Mouse (Mus musculus): ENCODE measurements around the gene Mgat5b. TPM values are rescaled to one million over a fixed set of nuclear protein-coding genes. Genes with fewer than 3 reads are reported as not detected.
"Not testable (repeated sequence)": the region's sequence is repeated elsewhere in the genome, so short reads cannot be mapped to it uniquely, and the experiment has no call there.

Mgat5b gene
- polyA plus RNA-seq, 1 experiment from 2014 or later, result 18.5 TPM

- no peak for ATAC-seq
- no peak overlapping the region for H3K27ac ChIP-seq
- H3K9ac ChIP-seq, result no peak overlapping the region
- no peak overlapping the region for H3K4me3 ChIP-seq
- H3K27me3 ChIP-seq, result peaks cover 6% of the 10 kb centered on the region; the same call in 1 of the 2 replicates
- 53% methylated on average over 5 of the region's 5 CpGs for WGBS
- peaks cover 8% of the 10 kb centered on the region; the same call in 1 of the 2 replicates for H3K4me1 ChIP-seq
- no peaks in the 10 kb centered on the region for H3K9me3 ChIP-seq (replicated peaks)
- H3K4me2 ChIP-seq, result no peak overlapping the region
- no peaks in the 10 kb centered on the region for H3K36me3 ChIP-seq (ENCODE audit: poor library complexity, severe bottlenecking)
These were observed 31.5 kb upstream of the Mgat5b start for GRCm38 (mm10) chr11:116887136-116887535.

DNA sequence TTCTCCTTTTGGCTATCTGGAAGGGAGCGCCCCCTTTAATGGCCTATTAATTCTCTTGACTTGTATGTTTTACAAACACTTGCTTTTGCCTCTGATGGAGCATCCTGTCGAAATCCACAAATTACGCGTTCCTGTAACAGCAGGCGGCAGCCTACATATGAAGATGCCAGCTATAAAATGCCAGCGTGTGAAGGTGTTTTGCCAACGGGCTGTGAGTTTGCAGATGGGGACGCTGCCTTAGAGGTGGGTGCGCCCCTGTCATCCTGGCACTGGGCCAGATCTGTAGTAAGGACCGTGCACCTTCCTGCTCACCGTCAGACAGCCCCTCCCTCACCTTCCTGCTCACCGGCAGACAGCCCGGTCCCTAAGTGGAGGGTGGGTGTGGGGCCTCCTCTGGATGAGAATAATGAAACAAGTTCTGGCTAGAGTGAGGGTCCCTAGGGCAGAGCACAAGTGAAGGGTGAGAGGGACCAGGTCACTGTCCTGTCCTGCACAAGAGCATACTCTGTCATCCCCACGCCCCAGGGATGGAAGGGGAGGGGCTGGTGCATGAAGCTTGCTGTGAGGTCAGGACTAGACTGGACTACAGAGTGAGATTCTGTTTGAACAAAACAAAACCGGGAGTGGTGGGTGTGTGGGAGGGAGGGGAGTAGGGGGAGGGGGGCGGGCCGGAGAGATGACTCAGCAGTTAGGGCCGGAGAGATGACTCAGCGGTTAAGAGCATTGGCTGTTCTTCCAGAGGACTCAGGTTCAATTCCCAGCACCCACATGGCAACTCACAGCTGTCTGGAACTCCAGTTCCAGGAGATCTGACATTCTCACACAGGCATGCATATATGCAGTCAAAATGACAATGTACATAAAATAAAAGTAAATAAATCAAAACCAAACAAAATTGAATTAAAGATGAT, 24.9 kb upstream of the Mgat5b start:
- no peak overlapping the region for H3K27ac ChIP-seq
- no peak for ATAC-seq
- H3K4me2 ChIP-seq, result no peak overlapping the region
- no peaks in the 10 kb centered on the region for H3K36me3 ChIP-seq (ENCODE audit: poor library complexity, severe bottlenecking)
- H3K27me3 ChIP-seq, result peaks cover 4% of the 10 kb centered on the region; the same call in 1 of the 2 replicates
- no peaks in the 10 kb centered on the region for H3K9me3 ChIP-seq (replicated peaks)
- 72% methylated on average over 19 of the region's 19 CpGs for WGBS
- H3K4me3 ChIP-seq, result no peak overlapping the region
- H3K9ac ChIP-seq, result no peak overlapping the region
- H3K4me1 ChIP-seq, result peaks cover 4% of the 10 kb centered on the region; the same call in 1 of the 2 replicates

- Histone ChIP-seq H3K4me2 (no peak overlapping the region), H3K9ac (no peak overlapping the region), H3K4me1 (peaks cover 7% of the 10 kb centered on the region; the same call in 1 of the 2 replicates), H3K27me3 (peaks cover 4% of the 10 kb centered on the region; the same call in 1 of the 2 replicates), H3K27ac (no peak overlapping the region), H3K9me3 (replicated peaks) (no peaks in the 10 kb centered on the region), H3K4me3 (no peak overlapping the region), H3K36me3 (ENCODE audit: poor library complexity, severe bottlenecking) (no peaks in the 10 kb centered on the region)
- no peak for ATAC-seq
- 52% methylated on average over 3 of the region's 3 CpGs for WGBS
These were observed 23.3 kb upstream of the Mgat5b start for GRCm38 (mm10) chr11:116895402-116895801.

DNA sequence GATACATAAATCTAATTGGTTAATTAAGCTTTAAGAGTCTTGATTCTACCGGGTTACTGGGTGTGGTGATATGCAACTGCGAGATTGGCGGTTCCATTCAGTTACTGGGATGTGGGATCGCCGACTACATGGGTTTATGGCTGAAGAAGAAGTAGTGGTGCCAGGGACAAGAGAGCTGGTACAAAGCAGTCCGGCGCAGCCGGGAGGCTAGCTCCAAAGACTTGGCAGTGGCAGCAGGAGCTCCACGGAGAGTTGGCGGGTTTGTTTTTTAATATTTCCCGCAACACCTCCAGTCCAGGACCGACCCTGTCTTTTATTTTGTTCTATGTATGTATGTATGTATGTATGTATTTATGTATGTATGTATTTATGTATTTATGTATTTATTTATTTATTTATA, 19.4 kb upstream of the Mgat5b start:
- H3K36me3 ChIP-seq (ENCODE audit: poor library complexity, severe bottlenecking), result no peaks in the 10 kb centered on the region
- peaks cover 8% of the 10 kb centered on the region; the same call in 1 of the 2 replicates for H3K4me1 ChIP-seq
- 90% methylated on average over 12 of the region's 12 CpGs for WGBS
- no peak overlapping the region for H3K4me2 ChIP-seq
- peaks cover 10% of the 10 kb centered on the region for H3K27me3 ChIP-seq
- no peak overlapping the region for H3K9ac ChIP-seq
- no peak overlapping the region for H3K4me3 ChIP-seq
- no peak overlapping the region for H3K27ac ChIP-seq
- no peaks in the 10 kb centered on the region for H3K9me3 ChIP-seq (replicated peaks)
- no peak for ATAC-seq

DNA sequence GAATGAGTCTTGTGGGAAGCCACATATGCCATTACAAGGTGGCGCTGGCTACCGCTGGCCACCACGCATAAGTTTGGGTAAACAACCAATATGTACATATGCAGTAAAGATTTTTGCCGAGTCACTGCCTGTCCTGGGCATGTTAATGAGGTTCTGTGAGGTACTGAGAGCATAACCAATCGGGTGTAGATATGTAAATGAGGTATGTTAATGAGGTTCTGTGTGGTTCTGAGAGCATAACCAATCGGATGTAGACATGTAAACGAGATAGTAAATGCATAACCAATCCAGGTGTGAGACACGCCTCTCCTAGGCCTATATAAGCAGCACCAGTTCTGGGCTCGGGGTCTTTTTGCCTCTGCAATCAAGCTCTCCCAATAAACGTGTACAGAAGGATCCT, 16.1 kb upstream of the Mgat5b start:
- 88% methylated on average over 10 of the region's 10 CpGs for WGBS
- Histone ChIP-seq H3K27me3 (peaks cover 27% of the 10 kb centered on the region), H3K4me1 (peaks cover 16% of the 10 kb centered on the region)
- not testable (repeated sequence) for H3K4me3 ChIP-seq; H3K36me3 ChIP-seq (ENCODE audit: poor library complexity, severe bottlenecking); H3K9me3 ChIP-seq (replicated peaks); H3K27ac ChIP-seq; H3K9ac ChIP-seq; ATAC-seq; H3K4me2 ChIP-seq

DNA sequence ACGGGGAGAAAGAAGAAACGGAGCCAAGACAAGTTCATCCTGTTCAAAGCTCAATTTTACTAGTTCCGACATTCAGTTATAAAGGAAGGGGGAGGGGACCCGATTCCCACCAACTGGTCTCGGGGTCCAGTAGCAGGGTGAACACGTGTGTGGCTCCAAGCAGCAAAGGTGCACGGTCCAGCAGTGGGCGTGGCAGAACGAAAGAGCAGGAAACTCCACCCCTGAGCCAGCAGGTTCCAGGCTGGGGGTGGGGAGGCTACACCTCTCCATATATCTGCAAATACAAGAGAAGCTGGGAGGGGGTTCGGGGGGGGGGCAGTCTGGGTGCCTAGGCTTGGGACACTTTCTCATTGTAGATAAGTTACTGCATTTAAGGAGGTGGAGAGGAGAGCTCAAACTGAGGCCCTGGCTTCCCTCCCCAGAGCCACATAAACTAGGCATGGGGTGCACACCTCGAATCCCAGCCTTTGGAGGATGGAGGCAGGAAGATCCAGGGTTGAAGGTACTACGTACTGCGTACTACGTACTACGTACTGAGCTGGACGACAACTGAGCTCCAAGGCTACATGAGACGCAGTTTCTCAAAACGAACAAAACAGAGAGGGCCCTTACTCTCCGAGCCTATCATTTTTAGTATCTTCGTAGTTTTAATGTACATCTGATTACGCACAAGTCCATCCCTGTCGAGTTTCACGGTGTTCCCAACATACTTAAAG, 12.8 kb upstream of the Mgat5b start:
- ATAC-seq, result no peak
- Histone ChIP-seq H3K4me2 (peak overlapping the region; percentile 57), H3K36me3 (ENCODE audit: poor library complexity, severe bottlenecking) (no peaks in the 10 kb centered on the region), H3K27ac (no peak overlapping the region), H3K9me3 (replicated peaks) (no peaks in the 10 kb centered on the region), H3K9ac (peak overlapping the region; percentile 30; the same call in 1 of the 2 replicates), H3K4me3 (peak overlapping the region; percentile 17; the same call in 1 of the 2 replicates), H3K4me1 (peaks cover 8% of the 10 kb centered on the region; the same call in 1 of the 2 replicates), H3K27me3 (peaks cover 24% of the 10 kb centered on the region)
- whole genome bisulfite sequencing, result 2% methylated on average over 23 of the region's 23 CpGs

DNA sequence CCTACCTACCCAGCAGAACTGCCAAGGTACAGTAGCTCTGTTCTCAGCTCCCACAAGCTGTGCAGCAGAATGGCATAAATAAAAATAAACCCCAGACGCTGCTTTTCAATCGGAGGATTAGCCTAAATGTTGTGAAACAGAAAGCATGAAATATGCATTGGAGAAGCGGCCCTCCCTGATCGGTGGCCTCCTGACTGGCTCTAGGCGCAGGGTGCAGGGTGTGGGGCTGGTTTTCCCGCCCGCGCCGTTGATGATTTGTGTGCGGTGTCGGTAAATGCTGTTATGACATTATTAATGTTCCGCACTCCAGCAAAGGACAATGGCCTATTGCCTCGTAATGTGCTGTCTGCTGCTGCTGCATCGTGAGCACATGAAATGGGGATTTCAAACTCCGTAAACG, 5.1 kb upstream of the Mgat5b start:
- Histone ChIP-seq H3K4me1 (peaks cover 14% of the 10 kb centered on the region), H3K27ac (no peak overlapping the region; the same call in 1 of the 2 replicates), H3K4me3 (no peak overlapping the region), H3K36me3 (ENCODE audit: poor library complexity, severe bottlenecking) (no peaks in the 10 kb centered on the region), H3K4me2 (no peak overlapping the region), H3K9me3 (replicated peaks) (no peaks in the 10 kb centered on the region), H3K9ac (0 out of 2 replicates have a peak overlapping the region, but pooled peaks have one; percentile 0), H3K27me3 (peaks cover 28% of the 10 kb centered on the region)
- ATAC-seq, result no peak
- WGBS, result 51% methylated on average over 16 of the region's 16 CpGs

DNA sequence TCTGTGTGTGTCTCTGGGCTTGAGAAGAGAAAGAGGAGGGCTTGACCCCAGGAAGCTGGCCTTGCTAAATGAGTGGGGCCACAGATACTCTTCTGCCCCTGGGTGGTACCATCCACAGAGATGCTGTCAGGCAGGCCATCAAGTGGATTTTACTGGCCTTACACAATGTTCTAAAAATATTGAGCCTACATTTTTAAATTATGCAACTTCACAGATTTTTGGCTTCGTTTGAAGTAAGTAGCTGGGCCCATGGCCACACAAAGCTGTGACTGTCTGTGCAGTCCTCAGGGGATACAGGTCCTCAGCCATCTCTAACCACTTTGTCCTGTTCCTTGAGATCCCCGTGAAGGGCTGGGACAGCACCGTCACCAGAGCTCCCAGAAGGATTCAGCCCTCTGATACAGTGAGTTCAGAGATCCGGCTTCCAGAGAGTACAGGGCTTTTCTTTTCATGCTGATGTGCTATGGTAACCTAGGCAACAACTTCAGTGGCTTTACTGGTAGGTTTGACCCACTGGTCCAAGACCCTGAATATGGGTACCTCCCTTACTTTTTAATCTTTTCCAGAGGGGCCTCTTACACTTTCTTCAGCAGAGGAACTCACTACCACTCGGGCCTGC, 4.3 kb upstream of the Mgat5b start:
- no peak overlapping the region for H3K9ac ChIP-seq
- peaks cover 28% of the 10 kb centered on the region for H3K27me3 ChIP-seq
- no peaks in the 10 kb centered on the region for H3K36me3 ChIP-seq (ENCODE audit: poor library complexity, severe bottlenecking)
- peaks cover 16% of the 10 kb centered on the region for H3K4me1 ChIP-seq
- no peak overlapping the region for H3K4me3 ChIP-seq
- ATAC-seq, result no peak
- H3K27ac ChIP-seq, result no peak overlapping the region
- WGBS, result 55% methylated on average over 5 of the region's 5 CpGs
- no peaks in the 10 kb centered on the region for H3K9me3 ChIP-seq (replicated peaks)
- H3K4me2 ChIP-seq, result no peak overlapping the region

GRCm38 (mm10) chr11:116915241-116915640, 3.4 kb upstream of the Mgat5b start:
- H3K27ac ChIP-seq, result no peak overlapping the region
- no peaks in the 10 kb centered on the region for H3K9me3 ChIP-seq (replicated peaks)
- H3K4me2 ChIP-seq, result no peak overlapping the region
- peaks cover 28% of the 10 kb centered on the region for H3K27me3 ChIP-seq
- no peak overlapping the region for H3K4me3 ChIP-seq
- no peak for ATAC-seq
- no peaks in the 10 kb centered on the region for H3K36me3 ChIP-seq (ENCODE audit: poor library complexity, severe bottlenecking)
- no peak overlapping the region for H3K9ac ChIP-seq
- 91% methylated on average over 3 of the region's 3 CpGs for WGBS
- peaks cover 23% of the 10 kb centered on the region for H3K4me1 ChIP-seq

DNA sequence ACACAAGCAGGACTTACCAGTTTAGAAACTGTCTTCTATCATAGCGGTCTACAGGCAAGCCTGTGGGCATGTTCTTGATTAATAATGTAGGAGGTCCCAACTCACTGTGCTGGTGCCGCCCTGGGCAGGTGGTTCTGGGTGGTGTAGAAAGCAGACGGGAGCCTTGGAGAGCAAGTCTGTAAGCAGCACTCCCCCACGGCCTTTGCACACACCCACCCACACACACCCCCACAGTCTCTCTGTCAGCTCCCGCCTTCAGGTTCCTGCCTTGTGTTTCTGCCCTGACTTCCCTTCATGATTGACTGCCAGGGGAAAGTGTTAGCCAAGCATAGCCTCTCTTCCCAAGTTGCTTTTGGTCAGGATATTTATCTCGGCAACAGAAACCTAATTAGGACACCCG, 1.3 kb upstream of the Mgat5b start:
- Histone ChIP-seq H3K4me3 (no peak overlapping the region), H3K27ac (no peak overlapping the region), H3K9me3 (replicated peaks) (no peaks in the 10 kb centered on the region), H3K4me1 (peaks cover 44% of the 10 kb centered on the region), H3K9ac (0 out of 2 replicates have a peak overlapping the region, but pooled peaks have one; percentile 0), H3K4me2 (no peak overlapping the region), H3K36me3 (ENCODE audit: poor library complexity, severe bottlenecking) (no peaks in the 10 kb centered on the region), H3K27me3 (peaks cover 28% of the 10 kb centered on the region)
- 52% methylated on average over 7 of the region's 7 CpGs for WGBS
- no peak for ATAC-seq

DNA sequence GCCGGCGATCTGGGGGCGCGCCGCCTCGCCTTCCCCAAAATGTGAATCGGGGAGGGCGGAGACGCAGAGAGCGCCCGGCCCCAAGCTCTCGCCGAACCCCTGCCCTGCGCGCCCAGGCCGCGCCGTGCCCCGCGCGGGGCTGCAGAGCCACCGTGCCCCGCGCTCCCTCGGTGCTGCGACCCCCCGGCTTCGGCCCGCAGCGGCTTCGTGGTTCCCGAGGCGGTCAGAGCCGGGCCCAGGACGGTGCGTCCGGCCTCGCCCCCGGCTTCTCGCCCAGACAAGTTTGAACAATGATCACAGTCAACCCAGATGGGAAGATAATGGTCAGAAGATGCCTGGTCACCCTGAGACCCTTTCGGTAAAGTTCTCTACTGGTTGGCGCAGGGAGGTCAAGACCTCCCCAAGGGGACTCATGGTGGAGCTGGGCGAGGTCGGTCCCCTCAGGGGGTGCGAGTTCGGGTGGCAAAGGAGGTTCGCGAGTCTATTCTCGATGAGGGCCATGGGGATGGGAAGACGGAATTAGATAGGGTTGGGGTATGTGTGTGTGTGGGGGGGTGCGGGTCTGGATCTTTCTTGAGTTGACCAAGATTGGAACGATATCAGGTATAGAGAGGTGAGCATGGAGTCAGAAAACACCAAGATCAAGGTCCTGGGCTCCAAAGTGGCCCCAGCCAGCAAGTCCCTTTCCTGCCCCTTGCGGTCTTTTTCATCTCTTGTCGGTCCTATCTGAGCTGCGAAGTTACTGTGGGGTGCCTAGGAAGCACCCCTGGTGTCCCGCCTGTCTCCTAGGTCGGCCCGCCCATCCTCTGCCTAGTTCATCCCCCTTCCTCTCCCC, 740 bp downstream of the Mgat5b start:
- peak; percentile 44 for ATAC-seq
- peak overlapping the region; percentile 99 for H3K9ac ChIP-seq
- H3K27me3 ChIP-seq, result peaks cover 28% of the 10 kb centered on the region
- peak overlapping the region; percentile 85 for H3K4me2 ChIP-seq
- no peaks in the 10 kb centered on the region for H3K9me3 ChIP-seq (replicated peaks)
- peaks cover 62% of the 10 kb centered on the region for H3K4me1 ChIP-seq
- H3K4me3 ChIP-seq, result peak overlapping the region; percentile 80
- peak overlapping the region; percentile 81 for H3K27ac ChIP-seq
- 2% methylated on average over 44 of the region's 58 CpGs for WGBS
- peaks cover 13% of the 10 kb centered on the region for H3K36me3 ChIP-seq (ENCODE audit: poor library complexity, severe bottlenecking)
